Mouse (Mus musculus): ENCODE measurements around the gene Foxn1. TPM values are rescaled to one million over a fixed set of nuclear protein-coding genes. Genes with fewer than 3 reads are reported as not detected.

Foxn1 gene
- polyA plus RNA-seq, 1 experiment: not detected

DNA sequence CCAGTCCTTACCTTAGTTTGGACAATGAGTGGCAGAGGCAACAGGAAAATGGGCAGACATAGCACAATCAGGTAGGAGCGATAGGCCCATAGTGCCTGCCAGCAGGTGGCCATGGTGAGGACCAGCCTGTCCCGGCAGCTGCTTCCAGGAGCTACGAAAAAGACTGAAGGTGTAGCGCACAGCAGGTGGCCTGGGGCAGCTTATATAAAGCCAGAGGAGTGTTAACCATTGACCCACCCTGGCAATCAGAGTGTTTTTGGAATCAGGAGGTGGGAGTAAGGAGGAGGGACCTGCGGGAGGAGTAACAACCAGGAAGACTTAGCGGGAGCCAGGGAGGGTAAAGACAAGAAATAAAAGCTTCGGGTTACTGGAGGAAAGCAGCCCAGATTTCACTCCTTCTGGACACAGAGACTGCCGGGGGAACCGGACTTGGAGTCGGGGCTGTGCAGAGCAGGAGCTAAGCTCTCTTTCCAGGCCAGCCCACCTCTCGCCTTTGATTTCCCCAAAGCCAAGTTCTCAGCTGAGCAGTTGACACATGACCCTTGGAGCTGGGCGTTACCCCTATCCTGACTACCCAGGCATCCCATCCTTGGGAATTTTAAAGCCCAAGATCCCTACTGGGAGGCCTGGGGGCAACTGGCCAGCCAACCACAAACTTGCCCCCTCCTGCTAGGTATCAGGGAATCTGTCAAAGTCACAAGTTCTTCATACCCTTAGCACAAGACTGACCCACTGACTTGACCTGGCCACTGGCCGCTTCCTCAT, 35.9 kb upstream of the Foxn1 start, which contains the start of gene Slc13a2:
Gene Slc13a2, minus strand, starts transcription at position 163 of the 765 bp plus-strand sequence.
- Histone ChIP-seq H3K27ac (ENCODE audit: insufficient read depth, low read depth, low read length) (no peak within 1 kb of the TSS), H3K4me1 (ENCODE audit: control insufficient read depth, insufficient read depth, low read length) (0 out of 2 replicates have a peak, but pooled peaks cover 6% of the 10 kb centered on the region), H3K4me3 (ENCODE audit: insufficient read depth, low read length) (no peak within 1 kb of the TSS)
- TF ChIP-seq POLR2A (IDR thresholded peaks at IDR 0.05; ENCODE audit: borderline replicate concordance, low read depth, low read length) (no peak), CTCF (IDR thresholded peaks at IDR 0.05; ENCODE audit: low read depth, low read length) (no peak)

DNA sequence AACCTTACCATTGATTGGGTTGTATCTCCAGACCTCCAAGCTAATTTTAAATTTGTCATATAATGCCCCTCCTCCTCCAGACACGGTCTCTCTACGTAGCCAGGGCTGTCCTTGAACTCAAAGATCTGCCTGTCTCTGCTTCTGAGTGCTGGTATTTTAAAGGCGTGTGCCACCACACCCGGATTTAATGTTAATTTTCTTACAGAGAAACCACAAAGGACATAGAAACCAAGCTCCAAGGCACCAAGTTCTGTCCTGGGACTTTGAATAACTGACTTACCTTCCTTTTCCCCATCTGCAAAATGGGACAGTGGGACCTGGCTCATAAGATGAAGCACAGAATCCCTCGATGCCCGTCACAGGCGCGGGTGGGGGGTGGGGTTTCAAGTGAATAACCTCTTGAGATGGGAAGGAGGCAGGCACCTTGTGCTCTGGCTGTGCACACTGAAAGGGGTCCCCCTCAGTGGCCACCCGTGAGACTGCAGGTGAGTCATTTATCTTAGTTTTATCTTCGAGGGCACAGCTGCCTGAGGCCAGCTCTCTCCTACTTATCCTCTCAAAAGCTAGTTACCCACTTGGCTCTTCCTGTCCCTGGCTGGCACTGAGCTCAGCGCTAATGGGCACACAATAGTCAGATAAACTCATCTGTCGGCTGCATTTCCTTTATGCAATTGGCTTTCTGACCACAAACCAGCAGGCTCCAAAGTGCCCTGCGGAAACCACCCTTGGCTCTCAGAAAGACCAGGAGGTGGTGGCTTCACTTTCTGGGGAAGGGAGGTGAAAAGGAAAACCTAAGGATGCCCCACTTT, 35.0 kb upstream of the Foxn1 start:
- TF ChIP-seq POLR2A (IDR thresholded peaks at IDR 0.05; ENCODE audit: borderline replicate concordance, low read depth, low read length): no peak
- no peak for TF ChIP-seq CTCF (IDR thresholded peaks at IDR 0.05; ENCODE audit: low read depth, low read length)
- Histone ChIP-seq H3K27ac (ENCODE audit: insufficient read depth, low read depth, low read length) (no peak overlapping the region), H3K4me1 (ENCODE audit: control insufficient read depth, insufficient read depth, low read length) (0 out of 2 replicates have a peak, but pooled peaks cover 6% of the 10 kb centered on the region), H3K4me3 (ENCODE audit: insufficient read depth, low read length) (no peak overlapping the region)

- H3K4me3 ChIP-seq (ENCODE audit: insufficient read depth, low read length): no peak overlapping the region
- 0 out of 2 replicates have a peak, but pooled peaks cover 6% of the 10 kb centered on the region for H3K4me1 ChIP-seq (ENCODE audit: control insufficient read depth, insufficient read depth, low read length)
- no peak for TF ChIP-seq CTCF (IDR thresholded peaks at IDR 0.05; ENCODE audit: low read depth, low read length)
- TF ChIP-seq POLR2A (IDR thresholded peaks at IDR 0.05; ENCODE audit: borderline replicate concordance, low read depth, low read length): no peak
- no peak overlapping the region for H3K27ac ChIP-seq (ENCODE audit: insufficient read depth, low read depth, low read length)
These were observed 34.0 kb upstream of the Foxn1 start for GRCm38 (mm10) chr11:78420263-78420889.

DNA sequence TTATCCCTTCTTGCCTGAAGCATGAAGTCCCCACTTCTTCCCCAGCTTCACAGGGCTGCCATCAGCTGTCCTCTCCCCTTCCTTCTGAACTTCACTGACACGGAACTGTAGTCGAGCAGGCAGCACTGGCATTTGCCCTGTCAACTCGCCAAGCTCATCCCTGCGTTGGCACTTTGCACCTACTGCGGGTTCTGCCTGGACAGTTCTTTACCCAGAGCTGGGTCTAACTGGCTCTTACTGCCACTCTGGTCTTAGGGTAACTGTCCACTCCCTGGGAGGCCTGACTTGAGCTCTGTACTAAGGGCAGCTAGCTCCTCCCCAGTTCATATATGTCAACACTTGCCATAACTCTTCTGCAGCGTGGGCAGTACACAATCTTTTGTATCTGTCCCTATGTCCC, 30.5 kb upstream of the Foxn1 start:
- no peak for TF ChIP-seq POLR2A (IDR thresholded peaks at IDR 0.05; ENCODE audit: borderline replicate concordance, low read depth, low read length)
- Histone ChIP-seq H3K27ac (ENCODE audit: insufficient read depth, low read depth, low read length) (no peak overlapping the region), H3K4me1 (ENCODE audit: control insufficient read depth, insufficient read depth, low read length) (0 out of 2 replicates have a peak, but pooled peaks cover 5% of the 10 kb centered on the region), H3K4me3 (ENCODE audit: insufficient read depth, low read length) (no peak overlapping the region)

- H3K27ac ChIP-seq (ENCODE audit: insufficient read depth, low read depth, low read length): no peak overlapping the region
- H3K4me1 ChIP-seq (ENCODE audit: control insufficient read depth, insufficient read depth, low read length): peaks cover 10% of the 10 kb centered on the region
- no peak for TF ChIP-seq POLR2A (IDR thresholded peaks at IDR 0.05; ENCODE audit: borderline replicate concordance, low read depth, low read length)
- no peak for TF ChIP-seq CTCF (IDR thresholded peaks at IDR 0.05; ENCODE audit: low read depth, low read length)
- no peak overlapping the region for H3K4me3 ChIP-seq (ENCODE audit: insufficient read depth, low read length)
These were observed 26.5 kb upstream of the Foxn1 start for GRCm38 (mm10) chr11:78412861-78413260.

DNA sequence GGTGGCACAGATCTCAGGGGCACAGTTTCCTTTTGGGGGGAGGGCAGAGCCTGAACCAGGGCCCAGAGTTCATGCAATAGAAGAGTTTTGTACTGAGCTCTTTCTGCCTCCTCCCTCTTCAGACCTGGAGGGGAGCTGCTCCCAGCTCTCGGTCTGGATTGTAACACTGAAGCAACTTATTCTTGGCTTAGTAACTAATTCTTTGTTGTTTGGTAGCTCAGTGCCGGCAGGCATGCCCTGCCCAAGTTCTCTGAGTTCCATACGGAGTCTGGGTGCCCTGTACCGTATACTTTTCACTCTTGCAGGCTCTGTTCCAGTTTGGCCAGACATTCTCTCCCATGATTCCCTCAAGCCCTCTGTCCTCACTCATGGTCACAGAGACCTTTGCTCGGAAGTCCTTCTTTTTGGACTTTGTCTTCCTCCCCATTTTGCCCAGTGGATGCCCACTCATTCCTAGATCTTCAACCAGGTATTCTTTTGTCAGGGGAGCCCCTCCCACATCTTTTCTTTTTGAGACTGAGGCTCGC, 26.0 kb upstream of the Foxn1 start:
- TF ChIP-seq CTCF (IDR thresholded peaks at IDR 0.05; ENCODE audit: low read depth, low read length) (no peak), POLR2A (IDR thresholded peaks at IDR 0.05; ENCODE audit: borderline replicate concordance, low read depth, low read length) (no peak)
- H3K4me1 ChIP-seq (ENCODE audit: control insufficient read depth, insufficient read depth, low read length): peaks cover 10% of the 10 kb centered on the region
- H3K27ac ChIP-seq (ENCODE audit: insufficient read depth, low read depth, low read length): no peak overlapping the region
- H3K4me3 ChIP-seq (ENCODE audit: insufficient read depth, low read length): no peak overlapping the region

- no peak overlapping the region for H3K27ac ChIP-seq (ENCODE audit: insufficient read depth, low read depth, low read length)
- H3K4me3 ChIP-seq (ENCODE audit: insufficient read depth, low read length): no peak overlapping the region
- TF ChIP-seq POLR2A (IDR thresholded peaks at IDR 0.05; ENCODE audit: borderline replicate concordance, low read depth, low read length) (no peak), CTCF (IDR thresholded peaks at IDR 0.05; ENCODE audit: low read depth, low read length) (no peak)
- peaks cover 10% of the 10 kb centered on the region for H3K4me1 ChIP-seq (ENCODE audit: control insufficient read depth, insufficient read depth, low read length)
These were observed 25.4 kb upstream of the Foxn1 start for GRCm38 (mm10) chr11:78411606-78412323.

DNA sequence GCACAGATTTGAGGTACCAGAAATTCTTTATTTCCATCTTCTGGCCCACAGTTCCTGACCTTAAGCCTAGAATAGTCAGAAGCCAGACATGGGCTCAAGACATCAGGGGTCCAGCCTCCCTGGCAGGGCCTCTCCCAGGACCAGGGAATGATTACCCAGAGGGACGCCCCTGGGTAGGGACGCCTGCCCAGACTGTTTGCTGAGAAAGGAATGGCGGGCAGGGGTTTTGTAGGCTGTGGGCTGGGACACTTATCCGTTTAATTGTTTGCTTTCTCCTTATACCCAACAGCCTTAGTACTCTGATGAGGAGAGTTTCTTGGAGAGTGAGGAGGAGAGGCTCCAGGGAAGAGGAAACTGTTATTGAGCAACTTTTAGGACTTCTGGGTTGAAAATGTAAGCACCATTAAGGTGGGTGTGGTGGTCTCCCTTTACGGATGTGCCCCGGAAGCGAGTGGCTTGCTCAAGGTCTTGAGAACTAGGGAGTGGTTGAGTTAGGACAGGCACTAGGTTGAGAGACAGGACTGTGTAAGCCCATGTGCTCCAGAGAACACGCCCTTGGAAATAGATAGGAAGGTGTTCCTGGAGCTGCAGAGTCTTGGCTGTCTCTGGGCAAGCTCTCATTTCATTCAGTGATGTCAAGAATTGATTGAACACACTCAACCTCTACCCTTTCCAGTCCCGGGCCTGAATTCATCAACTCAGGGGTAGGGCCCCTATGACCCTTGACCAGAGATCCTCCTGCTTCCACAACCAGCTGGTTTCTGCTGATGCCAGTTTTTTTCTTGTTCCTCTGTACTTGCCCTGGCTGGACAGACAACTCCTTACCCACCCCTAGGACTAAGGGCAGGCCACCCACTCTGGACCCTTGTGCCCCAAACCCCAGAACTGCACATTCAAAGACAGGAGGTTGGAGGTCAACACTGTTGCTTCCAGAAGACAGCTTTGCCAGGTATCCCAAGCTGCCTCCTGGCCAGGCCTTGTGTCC, 22.2 kb upstream of the Foxn1 start:
- Histone ChIP-seq H3K4me3 (ENCODE audit: insufficient read depth, low read length) (no peak overlapping the region), H3K27ac (ENCODE audit: insufficient read depth, low read depth, low read length) (no peak overlapping the region), H3K4me1 (ENCODE audit: control insufficient read depth, insufficient read depth, low read length) (peaks cover 10% of the 10 kb centered on the region)
- TF ChIP-seq POLR2A (IDR thresholded peaks at IDR 0.05; ENCODE audit: borderline replicate concordance, low read depth, low read length) (no peak), CTCF (IDR thresholded peaks at IDR 0.05; ENCODE audit: low read depth, low read length) (no peak)
